Mouse (Mus musculus) kidney, embryonic 16.5 days (tissue): Measurements from ENCODE around the gene 1110002E22Rik. TPM values are rescaled to one million over a fixed set of nuclear protein-coding genes. Genes with fewer than 3 reads are reported as not detected.

Source experiments
- ATAC-seq: fragments of 200-750 bp; cut with Nextera tagmentation; 2 replicates; pipeline ENCODE4 v1.8.0; 2017; ENCODE audit warnings: moderate TSS enrichment; ENCODE audit not compliant: low FRiP score, low TSS enrichment
- H3K27ac ChIP-seq: fragments of 300-500 bp; sonication (generic); 2 replicates; pipeline ENCODE4 v1.5.1; 2014; ENCODE audit warnings: low read length
- H3K27me3 ChIP-seq: fragments of 300-500 bp; sonication (generic); 2 replicates; pipeline ENCODE4 v1.6.1; 2014; ENCODE audit warnings: low read length, control low read depth, mixed read lengths; ENCODE audit not compliant: insufficient read depth
- H3K36me3 ChIP-seq: fragments of 300-500 bp; sonication (generic); 2 replicates; pipeline ENCODE4 v1.6.1; 2014; ENCODE audit warnings: low read length, control low read depth, mixed read lengths; ENCODE audit not compliant: insufficient read depth
- H3K4me1 ChIP-seq: fragments of 300-500 bp; sonication (generic); 2 replicates; pipeline ENCODE4 v1.6.1; 2014; ENCODE audit warnings: low read length, control low read depth, mixed read lengths; ENCODE audit not compliant: insufficient read depth
- H3K4me2 ChIP-seq: fragments of 300-500 bp; sonication (generic); replicated peaks from 2 replicates; pipeline ENCODE4 v1.6.1; 2014; ENCODE audit warnings: low read depth, low read length
- H3K4me3 ChIP-seq: fragments of 300-500 bp; sonication (generic); 2 replicates; pipeline ENCODE4 v1.5.1; 2014; ENCODE audit warnings: mild to moderate bottlenecking, low read length
- H3K9ac ChIP-seq: fragments of 300-500 bp; sonication (generic); replicated peaks from 2 replicates; pipeline ENCODE4 v1.6.1; 2014; ENCODE audit warnings: low read length
- H3K9me3 ChIP-seq: fragments of 300-500 bp; sonication (generic); 2 replicates; pipeline ENCODE4 v1.6.1; 2016; ENCODE audit warnings: low read length, control low read depth
- WGBS: fragments of 180-500 bp; shearing (Covaris S2); extraction: QIAGEN DNeasy Blood & Tissue Kit; methylation state at CpG from one replicate; pipeline ENCODE4 v1.1.7; 2014; 5-methylcytosine and 5-hydroxymethylcytosine counted together
- polyA plus RNA-seq: library from polyadenylated mRNA; unstranded; fragments of >200 nt; fragmentation: Nextera tagmentation; extraction: Ambion mirVana; gene quantifications from 2 replicates; pipeline ENCODE4 v1.2.1, GENCODE M21; 2015

1110002E22Rik gene
- polyA plus RNA-seq, 1 experiment from 2014 or later = 0.52 TPM

GRCm38 (mm10) chr3:138118392-138118791 is 53.5 kb downstream of the 1110002E22Rik start:
- no peaks in the 10 kb centered on the region for H3K9me3 ChIP-seq
- H3K27me3 ChIP-seq = no peaks in the 10 kb centered on the region
- no peaks in the 10 kb centered on the region for H3K4me1 ChIP-seq
- 59% methylated on average over 6 of the region's 6 CpGs for WGBS
- H3K27ac ChIP-seq = peak overlapping the region; percentile 4
- no peaks in the 10 kb centered on the region for H3K36me3 ChIP-seq
- H3K4me2 ChIP-seq = peak overlapping the region; percentile 24; the same call in 1 of the 2 replicates
- H3K4me3 ChIP-seq = no peak overlapping the region
- H3K9ac ChIP-seq = no peak overlapping the region
- no peak for ATAC-seq

DNA sequence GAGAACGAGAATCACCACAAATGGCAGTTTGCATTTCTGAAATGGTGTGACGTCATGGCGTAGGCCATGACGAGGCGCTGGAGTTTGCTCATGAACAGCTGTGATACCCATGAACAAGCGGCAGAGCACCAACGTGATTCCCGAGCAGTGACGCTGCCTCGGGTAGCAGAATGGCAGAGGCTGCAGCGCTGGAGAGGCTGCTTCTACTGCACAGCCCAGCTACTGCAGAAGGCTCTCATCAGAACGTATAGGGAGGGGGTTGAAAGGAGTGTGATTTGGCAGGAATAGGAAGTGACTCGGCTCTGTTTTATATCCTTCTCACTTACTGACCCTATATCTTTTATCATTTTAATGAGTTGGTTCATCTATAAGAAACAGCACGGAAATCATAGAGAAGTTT is 54.0 kb downstream of the 1110002E22Rik start:
- H3K4me3 ChIP-seq = no peak overlapping the region
- no peaks in the 10 kb centered on the region for H3K9me3 ChIP-seq
- 0 out of 2 replicates have a peak overlapping the region, but pooled peaks have one; percentile 4 for H3K27ac ChIP-seq
- no peaks in the 10 kb centered on the region for H3K4me1 ChIP-seq
- H3K36me3 ChIP-seq = no peaks in the 10 kb centered on the region
- no peak overlapping the region for H3K9ac ChIP-seq
- 60% methylated on average over 14 of the region's 14 CpGs for WGBS
- no peaks in the 10 kb centered on the region for H3K27me3 ChIP-seq
- ATAC-seq = peak; percentile 67; the same call in 1 of the 2 replicates
- H3K4me2 ChIP-seq = peak overlapping the region; percentile 24; the same call in 1 of the 2 replicates

GRCm38 (mm10) chr3:138119444-138120105 is 54.7 kb downstream of the 1110002E22Rik start:
- Histone ChIP-seq H3K4me2 (no peak overlapping the region), H3K9ac (no peak overlapping the region), H3K9me3 (no peaks in the 10 kb centered on the region), H3K27me3 (no peaks in the 10 kb centered on the region), H3K27ac (no peak overlapping the region), H3K4me3 (no peak overlapping the region), H3K4me1 (no peaks in the 10 kb centered on the region), H3K36me3 (no peaks in the 10 kb centered on the region)
- ATAC-seq = no peak
- 91% methylated on average over 16 of the region's 16 CpGs for WGBS

GRCm38 (mm10) chr3:138121461-138121860 is 56.6 kb downstream of the 1110002E22Rik start:
- no peaks in the 10 kb centered on the region for H3K36me3 ChIP-seq
- H3K4me3 ChIP-seq = no peak overlapping the region
- no peaks in the 10 kb centered on the region for H3K9me3 ChIP-seq
- no peak for ATAC-seq
- no peak overlapping the region for H3K9ac ChIP-seq
- no peaks in the 10 kb centered on the region for H3K27me3 ChIP-seq
- H3K4me1 ChIP-seq = peaks cover 5% of the 10 kb centered on the region; the same call in 1 of the 2 replicates
- 88% methylated on average over 2 of the region's 2 CpGs for WGBS
- H3K27ac ChIP-seq = no peak overlapping the region
- H3K4me2 ChIP-seq = no peak overlapping the region

DNA sequence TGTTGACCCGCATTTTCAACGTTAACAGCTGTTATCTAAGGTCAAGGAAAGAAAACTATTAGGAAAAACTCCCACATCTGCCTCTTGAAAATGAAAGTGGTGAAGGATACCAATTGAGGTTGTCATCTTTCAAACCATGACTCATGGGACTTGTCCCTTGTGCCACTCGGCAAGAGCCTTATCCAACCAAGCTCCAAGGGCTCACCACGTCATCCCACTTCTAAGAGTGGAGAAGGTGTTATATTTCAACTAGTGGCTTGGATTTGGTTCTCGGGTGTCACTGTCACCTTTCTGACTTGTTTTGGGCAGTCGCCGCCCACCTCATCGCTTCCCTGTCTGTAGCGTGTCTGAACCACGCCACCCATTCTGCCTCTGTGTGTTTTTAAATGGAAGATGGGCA is 59.0 kb downstream of the 1110002E22Rik start:
- Histone ChIP-seq H3K4me2 (no peak overlapping the region), H3K27ac (no peak overlapping the region), H3K4me3 (no peak overlapping the region), H3K4me1 (peaks cover 5% of the 10 kb centered on the region; the same call in 1 of the 2 replicates), H3K9ac (no peak overlapping the region), H3K36me3 (no peaks in the 10 kb centered on the region), H3K9me3 (no peaks in the 10 kb centered on the region), H3K27me3 (no peaks in the 10 kb centered on the region)
- ATAC-seq = no peak
- 54% methylated on average over 10 of the region's 10 CpGs for WGBS

- no peak overlapping the region for H3K4me2 ChIP-seq
- H3K27me3 ChIP-seq = no peaks in the 10 kb centered on the region
- no peaks in the 10 kb centered on the region for H3K9me3 ChIP-seq
- H3K9ac ChIP-seq = no peak overlapping the region
- 90% methylated on average over 6 of the region's 6 CpGs for WGBS
- H3K4me1 ChIP-seq = peaks cover 5% of the 10 kb centered on the region; the same call in 1 of the 2 replicates
- H3K27ac ChIP-seq = no peak overlapping the region
- H3K36me3 ChIP-seq = no peaks in the 10 kb centered on the region
- no peak overlapping the region for H3K4me3 ChIP-seq
- ATAC-seq = no peak
Observed at GRCm38 (mm10) chr3:138129110-138129509, 64.3 kb downstream of the 1110002E22Rik start.

DNA sequence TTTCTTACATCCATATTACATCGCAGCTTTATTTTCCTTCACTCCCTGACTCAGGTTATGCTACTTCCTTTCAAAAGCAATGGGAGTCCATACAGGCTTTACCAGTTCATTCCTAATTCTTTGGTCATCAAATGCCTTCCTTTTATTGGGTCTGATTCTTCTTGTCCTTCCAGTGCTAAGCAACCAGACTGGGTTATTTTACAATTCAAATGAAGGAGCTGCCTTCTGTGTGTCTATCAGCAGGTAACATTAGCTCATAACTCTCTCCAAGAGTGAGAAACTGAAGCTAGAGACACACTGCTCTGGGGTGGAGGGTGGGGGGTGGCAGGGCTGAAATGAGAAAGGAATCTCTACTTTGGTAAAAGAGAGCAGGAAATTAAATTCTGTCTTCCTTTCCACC is 65.8 kb downstream of the 1110002E22Rik start:
- Histone ChIP-seq H3K27me3 (no peaks in the 10 kb centered on the region), H3K4me3 (no peak overlapping the region), H3K4me1 (no peaks in the 10 kb centered on the region), H3K4me2 (no peak overlapping the region), H3K9me3 (no peaks in the 10 kb centered on the region), H3K36me3 (no peaks in the 10 kb centered on the region), H3K9ac (no peak overlapping the region), H3K27ac (no peak overlapping the region)
- WGBS = 70% methylated on average over 1 of the region's 1 CpGs
- no peak for ATAC-seq

Other genes with a start within 250 kb of the 1110002E22Rik start
- 1,893 and 1,900 TPM in 2 replicates for gene H2afz, start 200.6 kb upstream of the 1110002E22Rik start, polyA plus RNA-seq
- gene Dnajb14, start 197.4 kb upstream of the 1110002E22Rik start, polyA plus RNA-seq = 6.3 and 7.6 TPM in 2 replicates
- 118 and 125 TPM in 2 replicates for gene Lamtor3, start 146.5 kb upstream of the 1110002E22Rik start, polyA plus RNA-seq
- 9.3 and 10.1 TPM in 2 replicates for gene Dapp1, start 83.5 kb upstream of the 1110002E22Rik start, polyA plus RNA-seq
- 0.12 TPM in 1 of 2 replicates, not detected in the other for gene Gm5105, start 2.3 kb downstream of the 1110002E22Rik start, polyA plus RNA-seq
- gene Trmt10a, start 78.4 kb downstream of the 1110002E22Rik start, polyA plus RNA-seq = 11.8 and 12.5 TPM in 2 replicates
- gene Mttp, start 79.9 kb downstream of the 1110002E22Rik start, polyA plus RNA-seq = 7.6 and 8.1 TPM in 2 replicates
- 0.10 and 0.21 TPM in 2 replicates for gene 4930579F01Rik, start 128.8 kb downstream of the 1110002E22Rik start, polyA plus RNA-seq
- 0.46 and 0.66 TPM in 2 replicates for gene Adh7, start 152.7 kb downstream of the 1110002E22Rik start, polyA plus RNA-seq
- gene Adh1, start 195.9 kb downstream of the 1110002E22Rik start, polyA plus RNA-seq = 77.6 and 115 TPM in 2 replicates
- gene Adh6a, start 248.2 kb downstream of the 1110002E22Rik start, polyA plus RNA-seq = 0.17 TPM in 1 of 2 replicates, not detected in the other